Mouse (Mus musculus) heart, adult 9 months (tissue): ENCODE measurements around the gene Nrcam.
A peak's percentile ranks its signal among the peaks of the same experiment; 100 is the strongest.

Experiments
- DNase-seq, 2 experiments: peaks; one replicate each; pipeline ENCODE4 v3.0.0; 2022; ENCODE audit warnings: low spot score in 2 of 2

Nrcam gene

GRCm38 (mm10) chr12:44509406-44510104 lies 180.9 kb downstream of the Nrcam start:
- DNase-seq: no peak

DNA sequence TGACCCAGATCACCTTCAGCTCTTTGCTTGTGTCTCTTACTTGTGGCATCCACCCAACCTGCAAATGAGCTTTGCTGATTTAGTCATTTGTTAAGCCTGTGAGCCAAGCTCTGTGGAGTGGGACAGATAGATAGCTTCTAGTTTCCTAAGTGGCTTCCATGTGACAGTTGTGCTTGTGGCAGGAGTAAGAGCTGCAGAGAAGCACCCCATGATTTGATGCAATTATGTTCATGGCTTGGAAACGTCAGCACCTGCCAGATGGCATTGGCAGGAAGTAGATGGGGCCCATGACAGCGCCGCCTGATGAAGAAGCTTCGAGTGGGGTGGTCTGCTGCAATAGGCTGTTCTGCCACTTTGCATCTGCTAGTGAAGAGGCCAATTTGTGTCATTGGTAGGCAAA lies 186.4 kb downstream of the Nrcam start:
- DNase-seq: no peak

DNA sequence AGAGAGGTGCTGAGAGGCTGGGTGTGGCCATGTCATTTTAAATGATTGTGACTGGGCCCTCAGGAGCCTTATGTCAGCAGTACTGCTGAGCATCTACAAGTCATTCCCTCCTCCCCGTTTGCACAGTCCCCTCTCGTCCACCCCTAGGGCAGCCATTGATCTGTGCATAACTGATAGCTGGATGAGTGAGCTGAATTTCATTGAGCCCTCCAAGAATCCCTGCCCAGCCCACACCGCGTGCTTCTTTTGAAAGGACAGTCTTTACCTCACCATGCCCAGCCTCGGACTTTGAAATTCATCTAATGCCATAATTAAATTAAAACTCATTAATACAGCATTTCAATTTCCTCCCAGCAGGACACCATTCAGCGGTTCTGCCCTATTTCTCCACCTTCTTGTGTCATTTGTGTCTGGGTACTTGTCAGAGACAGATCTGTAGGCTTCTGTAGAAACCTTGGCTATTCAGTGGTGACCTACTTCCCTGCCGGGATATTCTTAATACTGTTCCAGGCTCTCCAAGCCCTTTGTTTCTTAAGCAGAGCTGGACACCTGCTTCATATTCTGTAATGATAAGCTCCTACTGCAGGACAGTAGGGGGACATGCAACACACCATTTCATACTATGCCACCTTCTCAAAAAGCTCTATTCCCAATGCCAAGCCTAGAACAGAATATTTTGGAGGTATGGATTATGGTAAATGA lies 190.9 kb downstream of the Nrcam start:
- no peak for DNase-seq

GRCm38 (mm10) chr12:44521496-44521895 lies 192.8 kb downstream of the Nrcam start:
- DNase-seq: no peak

DNA sequence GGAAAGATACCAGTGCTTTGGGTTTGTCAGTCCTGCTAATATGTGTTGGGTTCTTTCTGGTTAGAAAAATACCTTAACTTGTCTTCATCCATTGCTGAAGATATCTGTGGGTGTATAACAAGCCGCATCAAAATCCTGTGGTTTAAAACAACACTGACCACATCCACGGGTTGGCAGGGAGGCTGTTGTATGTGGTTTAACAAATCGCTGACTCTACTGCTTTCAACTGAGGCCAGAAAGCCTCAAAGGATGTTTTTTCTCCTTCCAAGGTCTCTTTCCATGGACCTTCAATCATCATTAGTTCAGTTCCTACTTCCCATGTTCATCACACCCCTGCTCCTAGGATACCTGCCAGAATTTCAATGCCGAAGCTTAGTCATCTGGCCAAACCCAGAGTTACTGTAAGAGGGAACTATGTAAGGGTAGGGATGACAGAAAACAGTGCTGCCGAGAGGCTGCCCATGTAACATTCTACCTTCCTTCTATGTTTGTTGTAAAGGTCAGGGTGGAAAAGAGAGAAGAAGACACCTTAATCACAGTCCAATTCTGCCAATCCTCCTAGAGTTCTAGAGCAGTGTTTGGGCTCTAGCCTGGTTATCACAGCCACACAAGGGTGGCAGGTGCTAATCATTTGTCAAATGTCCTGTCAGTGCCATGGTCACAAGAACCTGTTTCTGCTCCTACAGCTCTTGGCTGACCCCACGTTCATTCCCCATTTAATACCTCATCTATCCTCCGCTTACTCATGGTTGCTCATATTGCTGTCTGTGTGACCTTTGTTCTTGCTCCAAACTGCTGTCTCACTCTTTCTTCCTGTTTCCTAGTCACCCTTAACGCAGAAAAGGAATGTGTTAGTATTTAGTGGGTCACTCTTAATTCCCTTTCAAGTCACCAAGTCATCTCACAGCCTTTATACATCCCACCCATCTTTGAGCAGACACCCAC lies 196.2 kb downstream of the Nrcam start:
- no peak for DNase-seq

DNA sequence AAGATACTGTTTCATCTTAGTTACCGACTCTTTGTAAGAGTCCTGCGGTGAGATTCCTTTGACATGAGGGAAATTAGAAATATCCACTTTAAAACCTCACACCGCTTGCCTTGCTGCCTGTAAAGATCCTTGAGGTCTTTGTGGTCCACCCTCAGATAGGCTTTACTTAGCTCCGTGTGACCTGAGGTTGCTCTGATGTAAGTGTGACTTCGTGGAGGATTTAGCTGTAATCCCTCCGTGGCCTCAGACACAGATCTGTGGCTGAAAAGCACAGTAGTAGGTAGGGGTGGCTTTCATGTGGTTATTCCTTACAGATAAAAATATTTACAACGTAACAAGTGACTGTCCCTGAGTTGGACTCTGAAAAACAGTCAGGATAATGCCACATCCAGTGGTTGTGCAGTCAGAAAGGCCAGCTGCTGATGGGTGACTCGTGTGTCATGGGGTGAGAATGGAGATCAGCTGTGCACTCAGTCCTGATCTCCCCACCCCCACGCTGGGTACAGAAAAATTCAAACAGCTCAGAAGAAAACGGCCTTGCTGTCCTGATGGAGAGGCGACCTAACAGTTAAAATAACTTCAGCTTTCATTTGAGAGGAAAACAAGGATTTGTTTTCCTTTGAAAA lies 199.8 kb downstream of the Nrcam start:
- no peak for DNase-seq

GRCm38 (mm10) chr12:44532337-44533113 lies 203.8 kb downstream of the Nrcam start:
- no peak for DNase-seq

DNA sequence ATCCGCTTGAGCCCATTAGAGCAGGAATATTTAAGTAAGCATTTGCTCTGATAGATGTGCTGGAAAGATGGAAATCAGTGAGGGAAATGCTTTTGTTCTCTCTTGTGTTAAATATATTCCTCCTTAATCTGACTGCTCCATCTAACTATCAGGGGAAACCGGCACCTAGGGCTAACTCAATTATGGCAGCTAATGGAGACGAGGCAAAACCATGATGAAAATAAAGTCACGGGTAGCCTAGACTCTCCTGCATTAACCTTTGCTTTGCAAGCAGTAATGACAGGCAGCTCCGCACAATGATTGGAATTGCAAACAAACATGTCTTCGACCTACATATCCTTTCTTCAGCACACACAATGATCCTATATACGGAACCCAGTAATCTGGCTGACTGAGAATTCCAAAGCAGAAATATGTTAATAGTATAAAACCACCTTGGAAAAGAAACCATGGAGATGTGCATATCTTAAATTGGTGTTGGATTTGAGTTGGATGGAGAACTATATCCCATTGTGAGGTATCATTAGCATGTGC lies 205.5 kb downstream of the Nrcam start:
- DNase-seq: no peak

- DNase-seq: no peak
Measured at GRCm38 (mm10) chr12:44535623-44536022, 206.9 kb downstream of the Nrcam start.

DNA sequence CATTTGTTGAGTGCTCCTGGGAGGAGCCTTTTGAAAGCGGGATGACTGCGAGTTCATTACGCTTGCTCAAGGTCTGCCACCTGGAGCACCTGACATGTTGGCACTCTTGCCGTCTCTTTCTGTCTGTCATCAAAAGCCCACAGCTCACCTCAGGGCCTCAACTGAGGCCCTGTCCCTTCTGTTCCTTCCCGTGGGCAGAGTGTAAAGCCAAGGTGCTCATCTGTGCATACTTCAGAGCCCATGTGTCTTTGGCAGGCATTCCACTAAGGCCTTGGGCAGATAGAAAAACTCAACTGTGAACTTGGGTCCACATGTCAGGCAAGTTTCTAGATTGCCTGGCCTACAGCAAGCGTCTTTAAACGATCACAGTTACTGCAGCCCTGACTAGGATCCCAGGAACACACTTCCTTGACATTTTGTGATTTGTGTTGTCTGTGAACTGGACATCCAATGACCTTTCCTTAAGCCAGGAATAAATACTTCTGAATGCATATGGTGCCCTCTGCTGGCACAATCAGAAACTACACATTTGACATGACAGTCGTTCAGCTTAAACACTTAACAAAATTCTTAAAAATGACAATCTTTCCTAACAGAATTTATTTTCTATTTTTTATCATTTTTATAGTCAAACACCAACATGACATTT lies 219.2 kb downstream of the Nrcam start:
- peak in 1 of 2 experiments; percentile 42 for DNase-seq

- DNase-seq: no peak
Measured at GRCm38 (mm10) chr12:44548465-44548864, 219.8 kb downstream of the Nrcam start.

GRCm38 (mm10) chr12:44551614-44552013 lies 222.9 kb downstream of the Nrcam start:
- DNase-seq: no peak

- no peak for DNase-seq
Measured at GRCm38 (mm10) chr12:44554051-44554450, 225.4 kb downstream of the Nrcam start.

DNA sequence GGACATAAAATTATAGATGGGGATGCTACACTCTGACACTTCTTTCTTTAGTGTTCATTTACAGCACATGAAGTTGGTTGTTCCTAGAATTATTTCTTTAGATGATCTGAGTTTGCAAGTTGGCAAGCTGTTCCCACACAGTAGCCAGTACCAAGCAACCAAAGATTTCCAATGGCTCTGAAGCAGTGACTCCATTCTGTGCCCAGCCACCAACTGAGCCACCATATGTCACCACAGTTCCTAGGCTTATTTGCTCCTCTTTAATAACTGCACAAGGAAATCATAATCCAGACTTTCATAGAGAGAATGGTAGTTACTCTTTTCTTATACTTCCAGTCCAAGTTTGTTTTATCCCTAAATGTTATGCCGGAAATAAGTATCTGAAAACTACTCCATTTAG lies 226.1 kb downstream of the Nrcam start:
- DNase-seq: no peak

- no peak for DNase-seq
Measured at GRCm38 (mm10) chr12:44560002-44560401, 231.3 kb downstream of the Nrcam start.

GRCm38 (mm10) chr12:44570070-44570469 lies 241.4 kb downstream of the Nrcam start:
- DNase-seq: no peak

DNA sequence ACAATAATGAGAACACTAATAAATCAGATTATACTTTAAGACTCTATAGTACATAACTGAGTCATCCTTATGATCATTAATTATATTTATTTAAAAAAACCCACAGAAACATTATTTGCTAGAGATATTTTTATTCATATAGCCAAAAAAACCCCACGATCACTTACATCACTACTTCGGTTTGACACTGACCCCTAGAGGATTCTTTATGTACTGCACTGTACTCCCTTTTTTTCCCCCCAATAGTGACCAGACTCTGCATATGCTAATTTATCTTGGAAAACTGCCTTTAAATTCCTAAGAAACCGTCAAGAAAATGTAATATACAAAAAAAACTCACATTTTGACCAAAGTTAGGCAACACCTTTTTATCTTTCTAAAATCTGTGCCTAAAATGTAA lies 244.0 kb downstream of the Nrcam start:
- no peak for DNase-seq

DNA sequence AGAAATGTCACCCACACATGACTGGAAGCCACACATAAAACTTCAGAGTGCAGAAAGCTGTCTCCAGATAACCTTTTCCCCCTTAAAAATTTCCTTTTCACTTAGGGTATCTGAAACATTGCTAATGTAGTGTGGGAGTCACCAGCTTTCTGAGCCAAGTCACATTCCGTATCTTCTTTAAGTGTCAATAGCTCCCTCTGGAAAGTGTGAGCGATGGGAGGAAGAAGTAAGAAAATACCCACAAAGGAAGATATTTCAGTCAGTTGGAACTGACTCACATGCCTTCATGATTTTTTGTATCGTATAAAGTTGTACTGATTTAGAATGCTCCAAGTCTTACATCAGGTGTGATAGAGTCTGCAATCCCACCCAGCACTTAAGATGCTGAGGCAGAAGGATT lies 245.5 kb downstream of the Nrcam start:
- DNase-seq: no peak

GRCm38 (mm10) chr12:44601410-44602149 lies 272.9 kb downstream of the Nrcam start:
- peak; percentile 6 to 16 for DNase-seq
